Mouse (Mus musculus): ENCODE measurements at regions not wholly inside any gene's neighbourhood (a gene's known extent, or its start where the extent isn't known, plus 50 kb on each side); places are given as distances from the start of the nearest gene placed in this dataset.

GRCm38 (mm10) chr19:60148313-60148965, 78.1 kb downstream of the Fam204a start:
- DNase-seq (ENCODE audit: low spot score), result no peak

GRCm38 (mm10) chr19:60146451-60147190, 79.9 kb downstream of the Fam204a start:
- no peak for DNase-seq (ENCODE audit: low spot score)

- no peak for DNase-seq (ENCODE audit: low spot score)
These were observed 81.3 kb downstream of the Fam204a start for GRCm38 (mm10) chr19:60145242-60145641.

GRCm38 (mm10) chr19:60144336-60144989, 82.0 kb downstream of the Fam204a start:
- peak; percentile 84 for DNase-seq (ENCODE audit: low spot score)

- peak; percentile 12 for DNase-seq (ENCODE audit: low spot score)
These were observed 87.6 kb downstream of the Fam204a start for GRCm38 (mm10) chr19:60138881-60139280.

- no peak for DNase-seq (ENCODE audit: low spot score)
These were observed 90.0 kb downstream of the Fam204a start for GRCm38 (mm10) chr19:60136491-60136890.

GRCm38 (mm10) chr19:60134447-60135328, 91.8 kb downstream of the Fam204a start:
- no peak for DNase-seq (ENCODE audit: low spot score)

GRCm38 (mm10) chr19:60129635-60130034, 96.9 kb downstream of the Fam204a start:
- no peak for DNase-seq (ENCODE audit: low spot score)

- DNase-seq (ENCODE audit: low spot score), result no peak
These were observed 101.9 kb downstream of the Fam204a start for GRCm38 (mm10) chr19:60124638-60125037.

- no peak for DNase-seq (ENCODE audit: low spot score)
These were observed 105.6 kb downstream of the Fam204a start for GRCm38 (mm10) chr19:60120917-60121316.

GRCm38 (mm10) chr19:60119051-60119450, 107.5 kb downstream of the Fam204a start:
- DNase-seq (ENCODE audit: low spot score), result no peak

GRCm38 (mm10) chr19:60113666-60114388, 112.7 kb downstream of the Fam204a start:
- DNase-seq (ENCODE audit: low spot score), result no peak

GRCm38 (mm10) chr19:60110278-60110677, 116.2 kb downstream of the Fam204a start:
- DNase-seq (ENCODE audit: low spot score), result no peak

GRCm38 (mm10) chr19:60109488-60109887, 117.0 kb downstream of the Fam204a start:
- DNase-seq (ENCODE audit: low spot score), result no peak

- no peak for DNase-seq (ENCODE audit: low spot score)
These were observed 128.6 kb downstream of the Fam204a start for GRCm38 (mm10) chr19:60097915-60098314.

GRCm38 (mm10) chr19:60074986-60075385, 131.5 kb upstream of the Rab11fip2 start:
- no peak for DNase-seq (ENCODE audit: low spot score)

- DNase-seq (ENCODE audit: low spot score), result peak; percentile 85
These were observed 129.9 kb upstream of the Rab11fip2 start for GRCm38 (mm10) chr19:60073328-60073727.

GRCm38 (mm10) chr19:60066183-60066582, 122.7 kb upstream of the Rab11fip2 start:
- DNase-seq (ENCODE audit: low spot score), result no peak

GRCm38 (mm10) chr19:60055121-60055874, 111.8 kb upstream of the Rab11fip2 start:
- no peak for DNase-seq (ENCODE audit: low spot score)

- DNase-seq (ENCODE audit: low spot score), result no peak
These were observed 107.7 kb upstream of the Rab11fip2 start for GRCm38 (mm10) chr19:60051151-60051550.

Measured in heart, adult 8-10 months (tissue).